Mouse (Mus musculus): Measurements from ENCODE around the gene Ak7.

Gene Ak7

DNA sequence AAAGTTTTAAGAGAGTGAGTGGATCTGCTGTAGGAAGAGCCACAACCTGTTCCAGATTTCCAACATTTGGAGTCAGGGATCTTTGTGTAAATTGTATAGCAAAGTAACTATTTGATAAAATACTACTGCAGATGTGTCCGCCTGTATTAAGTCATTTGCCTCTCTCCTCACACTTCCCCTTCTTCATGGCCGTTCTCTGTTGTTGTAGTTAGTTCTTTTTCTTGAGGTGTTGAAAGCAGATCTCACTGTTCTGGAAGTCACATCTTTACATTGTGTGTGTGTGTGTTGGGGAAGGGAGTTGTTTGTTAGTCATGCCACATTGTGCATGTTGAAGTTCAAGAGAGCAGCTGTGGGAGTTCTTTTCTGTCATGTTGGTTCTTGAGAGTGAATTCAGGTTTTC lies 89.1 kb downstream of the Ak7 start:
- no peak for DNase-seq

DNA sequence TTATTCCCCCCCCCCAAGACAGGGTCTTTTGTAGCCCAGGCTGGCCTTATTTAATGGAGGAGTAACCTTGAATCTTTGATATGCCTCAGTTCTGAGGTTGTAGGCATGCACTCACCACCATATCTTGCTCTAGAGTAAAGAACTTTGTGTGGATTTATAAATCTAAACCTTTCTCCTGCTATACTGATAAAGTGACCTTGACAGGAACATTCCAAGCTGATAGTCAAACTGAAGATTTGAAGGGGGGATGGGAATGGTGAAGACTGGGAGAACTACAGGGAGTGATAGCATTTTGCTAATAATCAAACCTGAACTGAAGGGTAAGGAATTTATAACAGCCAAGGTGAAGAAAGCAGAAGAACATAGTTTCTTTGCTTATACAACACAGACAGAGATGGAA lies 92.2 kb downstream of the Ak7 start:
- DNase-seq, result no peak

DNA sequence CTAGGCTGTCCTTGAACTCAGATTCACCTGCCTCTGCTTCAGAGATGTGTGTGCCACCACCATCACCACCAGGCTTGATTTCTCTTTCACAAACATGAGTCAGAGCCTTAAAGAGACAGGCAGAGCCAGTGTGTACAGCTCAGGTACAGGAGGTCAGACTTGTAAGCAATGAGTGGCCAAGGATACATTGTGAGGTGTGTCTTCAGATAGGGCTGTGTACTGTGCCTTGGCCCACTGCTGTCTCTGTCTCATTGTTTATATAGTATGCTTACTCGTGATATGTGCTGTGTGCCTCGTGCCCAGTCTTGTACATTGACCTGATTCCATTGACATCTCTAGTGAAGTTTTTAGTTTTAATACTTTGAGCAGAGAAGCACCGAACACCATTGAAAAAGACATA lies 100.0 kb downstream of the Ak7 start:
- DNase-seq, result no peak

DNA sequence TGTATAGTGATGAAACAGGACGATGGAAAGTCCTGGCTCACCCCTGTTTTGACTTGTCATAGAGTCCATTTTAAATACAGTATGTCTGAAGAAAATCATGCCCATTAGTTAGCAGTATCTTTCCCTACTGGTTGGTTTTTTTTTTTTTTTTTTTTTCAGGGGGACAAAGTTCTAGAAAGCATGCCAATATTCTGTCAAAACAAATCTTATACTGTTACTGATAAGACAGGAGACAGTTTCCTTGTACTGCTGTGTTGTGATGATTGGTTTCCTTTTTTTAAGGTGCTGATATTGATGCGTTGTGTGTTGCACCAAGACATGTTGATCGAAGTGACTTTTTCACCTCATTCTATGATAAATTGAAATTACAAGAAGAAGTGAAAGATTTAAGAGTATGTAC lies 100.4 kb downstream of the Ak7 start:
- no peak for DNase-seq

DNA sequence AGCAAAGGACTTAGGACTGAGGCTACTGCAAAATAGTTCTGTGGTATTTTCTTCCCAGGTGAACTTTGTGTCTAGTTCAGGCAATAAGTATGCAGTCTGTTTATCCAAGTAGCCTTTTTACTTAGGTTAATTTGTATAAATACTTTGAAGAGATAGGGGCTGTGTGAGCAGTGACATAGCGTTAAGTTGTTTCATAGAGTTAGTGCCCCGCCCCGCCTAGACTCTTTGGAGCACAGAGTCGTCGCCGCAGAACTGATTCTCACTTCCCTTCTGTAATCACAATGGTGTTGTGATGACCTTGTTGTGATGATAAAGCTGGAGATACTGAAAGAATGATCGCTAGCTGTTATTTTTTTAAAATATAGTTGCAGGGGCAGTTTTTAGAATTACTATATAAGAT lies 101.6 kb downstream of the Ak7 start:
- no peak for DNase-seq

DNA sequence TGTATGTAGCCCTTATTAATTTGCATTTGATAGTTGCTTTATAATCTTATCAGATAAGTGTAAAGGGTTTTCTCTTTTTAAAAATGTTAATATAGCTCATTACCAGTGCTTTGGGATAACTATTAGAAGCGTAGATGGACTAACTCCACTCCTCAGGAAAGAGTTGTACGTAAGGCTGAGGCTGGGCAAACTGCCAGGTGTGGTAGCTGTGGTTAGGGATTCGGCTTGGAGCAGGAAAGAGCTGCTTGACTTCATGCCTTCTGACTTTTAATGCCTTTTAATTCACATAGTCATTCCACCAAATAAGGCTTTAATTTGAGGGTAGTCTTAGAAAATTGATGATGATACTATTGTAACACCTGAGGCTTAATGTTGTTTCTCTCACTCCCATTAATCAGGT lies 103.2 kb downstream of the Ak7 start:
- DNase-seq, result no peak

DNA sequence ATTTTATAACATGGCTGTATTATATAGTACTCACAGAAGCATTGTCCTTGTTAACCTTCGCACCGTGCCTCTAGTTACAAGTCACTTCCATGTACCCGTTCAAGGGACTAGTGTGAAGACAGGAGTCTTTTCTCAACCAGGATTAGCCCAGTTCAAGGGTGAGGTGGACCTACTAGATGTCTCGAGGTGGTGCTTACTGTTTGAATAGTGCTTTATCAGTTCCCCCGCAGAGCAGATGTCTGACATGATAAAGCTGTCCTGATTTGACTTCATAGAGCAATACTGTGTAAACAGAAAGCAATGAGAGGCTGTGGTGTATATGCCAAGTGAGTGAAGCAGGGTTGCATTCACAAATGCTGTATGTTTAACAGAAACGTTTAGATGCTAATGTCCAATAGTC lies 104.8 kb downstream of the Ak7 start:
- no peak for DNase-seq

DNA sequence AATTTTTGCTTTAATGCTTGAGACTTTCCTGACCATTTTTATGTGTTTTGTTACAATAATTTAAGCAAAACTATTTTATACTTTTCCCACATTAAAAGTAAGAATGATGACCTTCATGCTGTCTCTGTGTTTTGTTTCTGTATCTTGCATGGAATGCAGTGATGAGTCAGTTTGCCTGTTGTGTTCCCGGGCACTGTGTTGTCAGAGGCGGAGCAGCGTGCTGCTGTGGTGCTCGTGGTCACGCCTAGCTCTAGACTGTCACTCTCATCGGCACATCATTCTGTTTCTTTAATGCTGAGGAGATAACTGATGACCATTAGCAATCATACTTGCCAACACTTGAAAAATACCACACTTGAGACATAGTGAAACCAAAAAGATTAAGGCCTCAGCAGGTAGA lies 108.2 kb downstream of the Ak7 start:
- no peak for DNase-seq

DNA sequence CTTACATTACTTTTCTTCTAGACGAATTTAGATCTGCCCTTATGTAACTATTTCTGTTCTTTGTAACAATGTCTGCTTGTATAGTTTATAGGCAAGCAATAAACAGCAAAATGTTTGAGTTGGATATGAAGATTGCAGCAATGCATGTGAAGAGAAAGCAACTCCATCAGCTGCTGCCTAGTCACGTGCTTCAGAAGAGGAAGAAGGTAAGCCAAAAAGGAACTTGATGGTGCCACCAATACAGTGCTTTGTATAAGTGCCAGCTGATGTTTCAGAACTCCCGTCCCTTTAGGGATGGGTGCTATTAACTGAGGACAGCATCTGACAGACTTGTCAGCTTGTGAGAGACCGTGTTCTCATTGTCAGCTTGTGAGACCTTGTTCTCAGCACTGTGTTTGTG lies 117.7 kb downstream of the Ak7 start:
- DNase-seq, result no peak

DNA sequence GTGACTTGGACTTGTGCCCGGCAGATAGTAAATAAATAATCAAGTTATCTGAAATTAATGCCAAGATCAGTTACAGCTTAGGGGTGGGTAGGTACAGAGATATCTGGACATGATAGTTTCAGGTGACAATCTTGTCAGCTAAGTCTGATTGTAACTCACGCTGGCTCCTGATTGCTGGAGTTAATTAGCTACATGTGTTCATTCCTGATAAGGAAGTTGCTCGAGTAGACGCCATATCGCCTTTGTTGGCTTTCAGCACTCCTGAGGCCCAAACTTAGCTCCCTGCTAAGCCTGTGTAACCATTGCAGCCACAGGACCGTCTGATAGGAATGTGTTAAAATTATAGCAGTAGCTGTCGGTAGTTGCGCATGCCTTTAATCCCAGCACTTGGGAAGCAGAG lies 119.0 kb downstream of the Ak7 start:
- DNase-seq, result no peak

DNA sequence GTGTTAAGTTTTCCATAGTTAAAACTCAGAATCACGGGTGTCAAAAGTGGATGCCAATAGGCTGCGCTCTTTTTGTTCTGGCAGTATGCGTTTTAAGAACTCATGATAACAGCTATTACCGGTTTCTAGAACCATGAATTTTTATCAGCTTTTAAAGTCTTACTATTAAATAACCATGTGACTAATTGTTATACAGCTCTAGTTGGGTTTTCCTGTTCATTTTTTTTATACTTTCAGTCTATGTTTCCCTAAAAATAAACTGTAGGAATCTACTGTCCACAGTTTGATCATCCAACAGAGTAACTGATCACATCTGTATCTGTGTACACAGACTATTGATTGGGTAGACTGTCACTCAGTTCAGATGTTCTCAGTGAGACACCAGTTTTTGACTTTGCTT lies 119.5 kb downstream of the Ak7 start:
- DNase-seq, result no peak
